Mouse (Mus musculus) 416B (cell line): ENCODE measurements around the gene Arrdc5.
A peak's percentile ranks its signal among the peaks of the same experiment; 100 is the strongest.

Experiments used
- DNase-seq: peaks from one replicate; pipeline ENCODE4 v3.0.0; 2011; ENCODE audit warnings: low read depth

Gene Arrdc5

GRCm38 (mm10) chr17:56300186-56300585, at the start of gene Arrdc5:
Arrdc5 (minus strand) TSS chr17:56300286.
- DNase-seq = no peak

GRCm38 (mm10) chr17:56348586-56348985, 48.5 kb upstream of the Arrdc5 start:
- DNase-seq = no peak

GRCm38 (mm10) chr17:56348128-56348527, 48.0 kb upstream of the Arrdc5 start:
- DNase-seq = no peak

GRCm38 (mm10) chr17:56345364-56345763, 45.3 kb upstream of the Arrdc5 start:
- DNase-seq = no peak

GRCm38 (mm10) chr17:56343466-56343865, 43.4 kb upstream of the Arrdc5 start:
- DNase-seq = no peak

GRCm38 (mm10) chr17:56340717-56341116, 40.6 kb upstream of the Arrdc5 start:
- no peak for DNase-seq

- peak; percentile 63 for DNase-seq
Observed at GRCm38 (mm10) chr17:56338909-56339308, 38.8 kb upstream of the Arrdc5 start.

- peak; percentile 57 for DNase-seq
Observed at GRCm38 (mm10) chr17:56337791-56338190, 37.7 kb upstream of the Arrdc5 start.

- peak; percentile 89 for DNase-seq
Observed at GRCm38 (mm10) chr17:56337190-56337589, 37.1 kb upstream of the Arrdc5 start.

GRCm38 (mm10) chr17:56332987-56333386, 32.9 kb upstream of the Arrdc5 start:
- DNase-seq = peak; percentile 29

GRCm38 (mm10) chr17:56331256-56331655, 31.2 kb upstream of the Arrdc5 start:
- DNase-seq = no peak

- DNase-seq = no peak
Observed at GRCm38 (mm10) chr17:56330345-56330744, 30.3 kb upstream of the Arrdc5 start.

GRCm38 (mm10) chr17:56329267-56329666, 29.2 kb upstream of the Arrdc5 start:
- DNase-seq = no peak

GRCm38 (mm10) chr17:56326153-56327147, 26.4 kb upstream of the Arrdc5 start:
- DNase-seq = peak; percentile 40

GRCm38 (mm10) chr17:56325450-56326152, 25.5 kb upstream of the Arrdc5 start, which contains the start of gene Kdm4b:
Kdm4b (plus strand) TSS chr17:56326062.
- DNase-seq = peak; percentile 100

GRCm38 (mm10) chr17:56324419-56324818, 24.3 kb upstream of the Arrdc5 start:
- DNase-seq = peak; percentile 30

- DNase-seq = no peak
Observed at GRCm38 (mm10) chr17:56309191-56309945, 9.3 kb upstream of the Arrdc5 start.

GRCm38 (mm10) chr17:56308088-56308487, 8.0 kb upstream of the Arrdc5 start:
- DNase-seq = no peak

- DNase-seq = no peak
Observed at GRCm38 (mm10) chr17:56305826-56306225, 5.7 kb upstream of the Arrdc5 start.

GRCm38 (mm10) chr17:56305156-56305555, 5.1 kb upstream of the Arrdc5 start:
- DNase-seq = no peak

GRCm38 (mm10) chr17:56304718-56305117, 4.6 kb upstream of the Arrdc5 start:
- no peak for DNase-seq
